Mouse (Mus musculus) ES-E14 (cell line): Measurements from ENCODE around the gene Ecel1.

Experiments used
- MAFK ChIP-seq: IDR thresholded peaks from 2 replicates; pipeline ENCODE4 v1.6.1; 2014; ENCODE audit warnings: mild to moderate bottlenecking, low read depth, low read length, inconsistent platforms; ENCODE audit not compliant: insufficient read depth
- ZC3H11A ChIP-seq: IDR thresholded peaks from 2 replicates; pipeline ENCODE4 v1.6.1; 2012; ENCODE audit warnings: low read depth, mild to moderate bottlenecking, inconsistent platforms, low read length, borderline replicate concordance
- ZNF384 ChIP-seq: IDR thresholded peaks from 2 replicates; pipeline ENCODE4 v1.6.1; 2012; ENCODE audit warnings: low read depth, low read length, inconsistent platforms

DNA sequence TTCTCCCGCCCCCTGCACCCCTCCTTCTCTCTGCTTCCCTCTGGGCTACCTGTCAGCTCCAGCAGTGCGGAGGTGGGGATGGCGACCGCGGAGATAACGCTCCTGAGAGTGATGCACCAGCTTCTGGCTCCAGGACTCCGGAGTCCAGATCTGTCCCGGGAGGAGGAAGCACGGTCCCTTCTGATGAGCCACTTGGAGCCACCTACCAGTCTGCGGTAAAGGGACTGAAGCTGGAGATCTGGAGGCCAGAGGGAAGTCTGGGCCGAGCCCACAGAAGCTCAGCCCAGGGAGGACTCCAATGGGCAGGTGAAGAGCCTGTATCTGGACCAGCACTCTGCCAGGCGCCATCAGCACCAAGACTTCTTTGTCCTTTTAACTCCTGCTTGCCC is at the start of gene Ecel1:
- no peak for TF ChIP-seq MAFK
- TF ChIP-seq ZC3H11A: no peak
- TF ChIP-seq ZNF384: no peak
